Mouse (Mus musculus): ENCODE measurements at regions not wholly inside any gene's neighbourhood (a gene's known extent, or its start where the extent isn't known, plus 50 kb on each side); places are given as distances from the start of the nearest gene placed in this dataset.

- no peaks in the 10 kb centered on the region; the same call in 1 of the 2 replicates for H3K9me3 ChIP-seq (ENCODE audit: low read length)
- no peaks in the 10 kb centered on the region for H3K27me3 ChIP-seq (ENCODE audit: insufficient read depth, low read length)
- H3K4me1 ChIP-seq (ENCODE audit: insufficient read depth, low read length), result no peaks in the 10 kb centered on the region
- no peak for DNase-seq (ENCODE audit: low spot score)
- no peak overlapping the region for H3K4me2 ChIP-seq (ENCODE audit: low read depth, low read length)
- H3K9ac ChIP-seq (replicated peaks; ENCODE audit: low read length), result no peak overlapping the region
- no peak overlapping the region for H3K27ac ChIP-seq
- WGBS, result 69% methylated on average over 11 of the region's 11 CpGs
- TF ChIP-seq CTCF (IDR thresholded peaks at IDR 0.05; ENCODE audit: low read depth), result no peak
- H3K4me3 ChIP-seq (ENCODE audit: low read length), result no peak overlapping the region
- ATAC-seq, result no peak; the same call in 1 of the 2 replicates
- no peaks in the 10 kb centered on the region for H3K36me3 ChIP-seq (ENCODE audit: insufficient read depth, low read length)
Observed at GRCm38 (mm10) chr5:106392213-106392612, 65.8 kb downstream of the Barhl2 start.

DNA sequence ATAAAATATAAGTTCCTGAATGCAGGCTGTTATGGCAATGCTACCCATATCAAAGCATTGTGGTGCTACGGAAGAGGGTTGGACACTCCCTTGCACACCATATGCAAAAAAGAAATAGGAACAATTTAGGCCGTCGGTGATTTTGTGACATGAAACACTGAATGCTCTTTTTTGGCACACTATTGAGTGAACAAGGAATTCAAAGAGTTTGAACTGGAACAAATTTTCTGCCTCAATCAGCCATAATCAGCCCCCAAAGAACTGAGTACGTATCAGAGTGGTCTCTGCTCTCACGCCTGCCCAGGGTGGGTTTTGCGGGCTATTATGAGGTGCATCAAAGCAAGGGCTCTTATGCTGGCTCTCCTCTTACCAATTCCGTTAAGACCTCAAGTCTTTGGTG, 71.3 kb downstream of the Barhl2 start:
- Histone ChIP-seq H3K36me3 (ENCODE audit: insufficient read depth, low read length) (no peaks in the 10 kb centered on the region), H3K9ac (replicated peaks; ENCODE audit: low read length) (no peak overlapping the region), H3K27me3 (ENCODE audit: insufficient read depth, low read length) (no peaks in the 10 kb centered on the region), H3K4me2 (ENCODE audit: low read depth, low read length) (no peak overlapping the region), H3K9me3 (ENCODE audit: low read length) (no peaks in the 10 kb centered on the region; the same call in 1 of the 2 replicates), H3K27ac (no peak overlapping the region), H3K4me1 (ENCODE audit: insufficient read depth, low read length) (no peaks in the 10 kb centered on the region), H3K4me3 (ENCODE audit: low read length) (no peak overlapping the region)
- 73% methylated on average over 7 of the region's 7 CpGs for WGBS
- no peak for TF ChIP-seq CTCF (IDR thresholded peaks at IDR 0.05; ENCODE audit: low read depth)
- DNase-seq (ENCODE audit: low spot score), result no peak
- no peak for ATAC-seq

GRCm38 (mm10) chr5:106385838-106386237, 72.1 kb downstream of the Barhl2 start:
- peak; percentile 22 for DNase-seq (ENCODE audit: low spot score)
- TF ChIP-seq CTCF (IDR thresholded peaks at IDR 0.05; ENCODE audit: low read depth), result no peak
- H3K4me2 ChIP-seq (ENCODE audit: low read depth, low read length), result no peak overlapping the region

DNA sequence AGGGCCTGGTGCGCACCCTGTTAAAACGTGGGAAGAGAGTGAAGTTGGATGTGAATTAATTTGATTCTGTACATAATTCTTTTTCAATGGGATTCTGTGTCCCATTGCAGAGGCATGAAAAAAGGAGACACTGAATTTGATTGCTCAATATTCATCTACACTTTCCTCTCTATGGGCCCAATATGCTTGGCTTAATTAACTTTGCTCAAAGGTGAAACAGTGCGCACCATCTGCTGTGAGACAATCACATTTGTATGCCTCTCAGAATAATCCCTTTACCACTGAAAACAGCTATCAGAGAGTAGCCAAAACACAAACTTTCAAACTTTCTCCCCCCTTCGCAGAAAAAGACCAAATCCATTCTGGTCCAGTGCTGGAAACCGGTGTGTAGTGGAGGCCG, 72.7 kb downstream of the Barhl2 start:
- H3K27me3 ChIP-seq (ENCODE audit: insufficient read depth, low read length), result no peaks in the 10 kb centered on the region
- no peak overlapping the region for H3K9ac ChIP-seq (replicated peaks; ENCODE audit: low read length)
- ATAC-seq (no peak), DNase-seq (ENCODE audit: low spot score) (peak; percentile 29)
- H3K27ac ChIP-seq, result no peak overlapping the region
- TF ChIP-seq CTCF (IDR thresholded peaks at IDR 0.05; ENCODE audit: low read depth), result no peak
- H3K36me3 ChIP-seq (ENCODE audit: insufficient read depth, low read length), result no peaks in the 10 kb centered on the region
- no peaks in the 10 kb centered on the region for H3K4me1 ChIP-seq (ENCODE audit: insufficient read depth, low read length)
- no peaks in the 10 kb centered on the region for H3K9me3 ChIP-seq (ENCODE audit: low read length)
- WGBS, result 44% methylated on average over 6 of the region's 6 CpGs
- H3K4me3 ChIP-seq (ENCODE audit: low read length), result no peak overlapping the region
- no peak overlapping the region for H3K4me2 ChIP-seq (ENCODE audit: low read depth, low read length)

More at GRCm38 (mm10) chr5:106385838-106386237, 72.1 kb downstream of the Barhl2 start:
- WGBS, result 57% methylated on average over 8 of the region's 8 CpGs
- no peak overlapping the region for H3K27ac ChIP-seq
- H3K9me3 ChIP-seq (ENCODE audit: low read length), result no peaks in the 10 kb centered on the region; the same call in 1 of the 2 replicates
- no peaks in the 10 kb centered on the region for H3K27me3 ChIP-seq (ENCODE audit: insufficient read depth, low read length)
- no peaks in the 10 kb centered on the region for H3K4me1 ChIP-seq (ENCODE audit: insufficient read depth, low read length)
- H3K36me3 ChIP-seq (ENCODE audit: insufficient read depth, low read length), result no peaks in the 10 kb centered on the region
- H3K4me3 ChIP-seq (ENCODE audit: low read length), result no peak overlapping the region
- no peak overlapping the region for H3K9ac ChIP-seq (replicated peaks; ENCODE audit: low read length)
- ATAC-seq, result no peak

DNA sequence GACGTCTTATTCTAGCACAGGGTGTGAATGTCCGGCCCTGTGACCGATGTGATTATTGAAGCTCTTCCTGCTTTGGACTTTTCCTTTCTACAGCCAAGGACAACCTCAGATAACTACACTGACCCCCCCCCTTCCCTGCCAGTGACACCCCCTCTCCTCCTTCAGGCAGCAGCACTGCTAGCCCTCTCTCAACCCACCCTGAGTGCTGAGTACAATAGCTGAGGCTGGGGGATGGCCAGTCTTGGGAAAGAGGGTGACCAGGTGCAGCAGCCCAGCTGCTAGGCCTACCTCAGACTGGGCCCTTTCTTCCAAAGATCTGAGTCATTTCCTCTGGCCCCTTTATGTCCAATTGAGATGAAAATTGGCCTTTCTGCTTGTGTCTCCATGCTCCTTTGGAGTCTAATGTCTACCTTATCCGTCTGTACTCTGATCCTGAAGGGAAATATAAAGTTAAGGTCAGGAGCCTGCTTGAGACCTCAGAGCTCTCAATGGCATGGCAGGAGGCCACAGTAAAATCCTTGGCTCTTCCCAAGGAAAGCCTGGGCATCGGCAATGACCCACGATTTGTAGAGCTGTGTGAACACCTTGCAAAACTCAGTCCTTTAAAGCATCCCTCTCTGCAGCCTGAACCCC, 73.7 kb downstream of the Barhl2 start:
- ATAC-seq, result no peak
- Histone ChIP-seq H3K27me3 (ENCODE audit: insufficient read depth, low read length) (no peaks in the 10 kb centered on the region), H3K4me3 (ENCODE audit: low read length) (no peak overlapping the region), H3K9ac (replicated peaks; ENCODE audit: low read length) (no peak overlapping the region), H3K27ac (no peak overlapping the region), H3K9me3 (ENCODE audit: low read length) (no peaks in the 10 kb centered on the region), H3K36me3 (ENCODE audit: insufficient read depth, low read length) (no peaks in the 10 kb centered on the region), H3K4me2 (ENCODE audit: low read depth, low read length) (no peak overlapping the region), H3K4me1 (ENCODE audit: insufficient read depth, low read length) (no peaks in the 10 kb centered on the region)
- DNase-seq (ENCODE audit: low spot score), result no peak
- 44% methylated on average over 6 of the region's 6 CpGs for WGBS
- TF ChIP-seq CTCF (IDR thresholded peaks at IDR 0.05; ENCODE audit: low read depth), result no peak

DNA sequence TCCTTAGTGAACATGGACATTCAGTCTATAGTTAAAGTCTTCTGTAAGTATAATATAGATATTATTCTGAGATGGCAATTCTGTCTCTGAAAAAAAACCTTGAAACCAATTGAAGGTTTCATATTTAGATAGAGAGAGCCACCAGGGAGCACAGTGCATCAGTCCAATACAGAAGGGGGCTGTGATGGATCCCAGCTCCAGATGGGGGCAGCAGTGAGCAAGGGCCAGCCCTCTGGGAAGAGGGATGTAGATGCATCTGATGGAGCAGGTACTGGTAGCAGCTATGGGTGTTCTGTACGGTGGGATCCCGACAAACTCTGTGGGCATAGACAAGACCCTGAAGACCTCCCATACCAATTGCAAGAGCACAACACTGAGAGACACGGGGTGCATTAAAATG, 76.0 kb downstream of the Barhl2 start:
- H3K36me3 ChIP-seq (ENCODE audit: insufficient read depth, low read length), result no peaks in the 10 kb centered on the region
- DNase-seq (ENCODE audit: low spot score) (no peak), ATAC-seq (no peak)
- TF ChIP-seq CTCF (IDR thresholded peaks at IDR 0.05; ENCODE audit: low read depth), result peak; percentile 35
- no peaks in the 10 kb centered on the region for H3K27me3 ChIP-seq (ENCODE audit: insufficient read depth, low read length)
- H3K4me3 ChIP-seq (ENCODE audit: low read length), result no peak overlapping the region
- H3K4me1 ChIP-seq (ENCODE audit: insufficient read depth, low read length), result no peaks in the 10 kb centered on the region
- H3K27ac ChIP-seq, result no peak overlapping the region
- H3K4me2 ChIP-seq (ENCODE audit: low read depth, low read length), result no peak overlapping the region
- no peak overlapping the region for H3K9ac ChIP-seq (replicated peaks; ENCODE audit: low read length)
- no peaks in the 10 kb centered on the region for H3K9me3 ChIP-seq (ENCODE audit: low read length)
- WGBS, result 93% methylated on average over 3 of the region's 3 CpGs

DNA sequence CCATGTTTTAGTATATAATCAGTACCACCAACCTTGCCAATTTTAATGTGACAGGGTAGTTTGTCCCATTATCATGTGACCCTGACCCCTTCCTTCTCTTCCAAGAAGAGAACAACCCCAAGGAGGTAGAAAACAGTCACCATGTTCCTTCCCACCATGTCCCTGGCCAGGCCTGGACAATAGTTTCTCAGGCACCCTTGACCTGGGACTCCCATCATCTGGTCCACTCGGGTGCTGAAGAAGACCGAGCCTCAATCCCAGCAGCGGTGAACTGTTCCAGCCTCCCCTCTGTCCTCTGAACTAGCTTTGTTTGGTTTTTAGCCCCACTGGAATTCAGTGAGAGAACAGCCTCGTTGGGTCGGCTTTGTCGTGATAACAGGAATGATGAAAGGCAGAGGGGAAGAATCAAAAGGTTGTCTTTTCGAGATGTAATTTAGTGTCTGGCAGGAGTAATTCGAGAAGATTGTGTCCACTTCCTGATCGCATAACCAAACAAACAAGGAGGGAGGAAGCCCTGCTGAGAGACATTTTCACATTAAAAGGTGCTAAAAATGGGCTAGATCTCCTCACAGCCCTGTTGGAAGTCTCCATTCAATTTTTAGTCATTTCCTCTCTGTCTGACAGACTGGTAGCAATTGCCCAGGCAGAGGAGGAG, 77.2 kb downstream of the Barhl2 start:
- no peaks in the 10 kb centered on the region for H3K9me3 ChIP-seq (ENCODE audit: low read length)
- no peak overlapping the region for H3K9ac ChIP-seq (replicated peaks; ENCODE audit: low read length)
- DNase-seq (ENCODE audit: low spot score) (no peak), ATAC-seq (no peak)
- H3K4me1 ChIP-seq (ENCODE audit: insufficient read depth, low read length), result no peaks in the 10 kb centered on the region
- no peak overlapping the region for H3K4me2 ChIP-seq (ENCODE audit: low read depth, low read length)
- WGBS, result 39% methylated on average over 9 of the region's 9 CpGs
- no peaks in the 10 kb centered on the region for H3K27me3 ChIP-seq (ENCODE audit: insufficient read depth, low read length)
- no peak for TF ChIP-seq CTCF (IDR thresholded peaks at IDR 0.05; ENCODE audit: low read depth)
- no peak overlapping the region for H3K27ac ChIP-seq
- H3K36me3 ChIP-seq (ENCODE audit: insufficient read depth, low read length), result no peaks in the 10 kb centered on the region
- no peak overlapping the region for H3K4me3 ChIP-seq (ENCODE audit: low read length)
